Mouse (Mus musculus): ENCODE results near the gene Arhgap44.

DNA sequence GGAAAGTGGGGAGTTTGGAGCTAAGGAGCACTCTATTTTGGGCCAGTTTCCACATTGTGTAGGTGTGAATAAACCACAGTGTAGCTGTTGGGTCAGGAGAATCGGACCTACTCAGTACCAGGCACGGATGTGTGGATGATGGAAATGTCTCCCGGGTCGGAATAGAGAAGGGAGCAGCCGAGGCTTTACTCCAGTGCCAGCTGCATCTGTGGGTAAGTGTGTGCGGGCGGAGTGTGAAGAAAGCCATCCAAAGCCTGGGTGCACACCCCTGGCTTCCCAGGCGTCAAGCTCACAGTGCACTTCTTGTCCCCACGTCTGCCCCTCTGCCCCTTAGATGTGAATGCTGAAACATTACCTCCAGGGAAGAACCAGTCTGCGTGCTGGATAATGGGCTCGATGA lies 140.0 kb downstream of the Arhgap44 start:
- TF ChIP-seq CTCF (IDR thresholded peaks at IDR 0.05; ENCODE audit: borderline replicate concordance, insufficient read depth, low read length) = no peak
- no peak for TF ChIP-seq POLR2A (IDR thresholded peaks at IDR 0.05; ENCODE audit: low read depth, low read length)

Data from embryonic fibroblast, embryonic 13.5 days (primary cell).